Mouse (Mus musculus): Measurements from ENCODE around the gene Rph3al.

Gene Rph3al

DNA sequence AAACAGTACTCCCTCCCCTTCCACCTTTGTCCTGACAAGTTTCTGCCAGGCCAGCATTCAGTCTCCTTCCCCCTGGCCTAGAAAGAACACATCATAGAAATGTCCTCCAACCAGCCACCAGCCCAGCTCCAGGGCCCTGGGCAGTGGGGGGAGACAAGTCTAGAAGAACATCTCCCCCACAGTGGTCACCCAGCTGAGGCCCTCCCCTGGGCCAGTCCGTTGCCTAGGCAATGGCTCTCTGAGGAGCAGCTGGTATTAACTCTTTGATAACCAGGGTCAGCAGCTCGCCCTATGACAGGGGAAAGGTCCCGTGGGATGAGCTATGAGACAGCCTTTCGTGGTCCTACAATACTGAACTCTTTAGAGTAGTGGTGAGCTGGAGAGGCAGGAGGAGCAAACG is 33.7 kb downstream of the Rph3al start:
- no peak for DNase-seq

DNA sequence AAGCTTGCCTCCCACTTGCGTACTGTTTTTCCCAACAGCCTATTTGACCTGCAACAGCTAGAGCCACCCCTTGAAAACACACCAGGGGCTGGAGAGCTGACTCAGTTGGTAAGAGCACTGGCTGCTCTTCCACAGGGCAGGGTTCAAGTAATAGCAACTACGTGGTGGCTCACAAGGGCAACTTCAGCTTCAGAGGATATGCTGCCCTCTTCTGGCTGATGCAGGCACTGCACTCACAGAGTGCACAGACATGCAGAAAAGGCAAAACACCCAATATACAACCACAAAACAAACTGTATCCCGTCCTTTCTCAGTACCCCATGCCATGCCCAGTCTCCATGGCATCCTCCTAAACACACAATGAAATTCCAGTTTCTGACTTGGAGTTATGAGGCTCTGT is 34.7 kb downstream of the Rph3al start:
- peak; percentile 46 for DNase-seq

DNA sequence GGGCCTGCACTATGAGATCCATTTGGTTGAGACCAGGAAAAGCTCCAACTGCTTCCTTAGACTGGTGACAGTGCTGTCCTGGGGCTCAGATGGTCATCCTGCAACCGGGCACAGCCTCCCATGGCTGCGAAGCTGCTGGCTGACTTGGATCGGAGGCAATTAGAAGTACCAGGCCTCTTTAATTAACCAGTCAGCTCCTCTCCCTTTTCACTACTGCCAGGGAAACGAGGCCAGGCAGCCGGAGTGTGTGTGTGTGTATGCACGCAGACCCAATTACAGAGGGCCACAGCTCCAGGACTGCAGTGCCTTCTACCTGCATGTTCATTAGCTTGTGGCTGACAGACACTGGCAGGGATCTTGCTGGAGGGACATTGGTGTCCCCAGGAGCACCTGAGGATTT is 36.9 kb downstream of the Rph3al start:
- no peak for DNase-seq

DNA sequence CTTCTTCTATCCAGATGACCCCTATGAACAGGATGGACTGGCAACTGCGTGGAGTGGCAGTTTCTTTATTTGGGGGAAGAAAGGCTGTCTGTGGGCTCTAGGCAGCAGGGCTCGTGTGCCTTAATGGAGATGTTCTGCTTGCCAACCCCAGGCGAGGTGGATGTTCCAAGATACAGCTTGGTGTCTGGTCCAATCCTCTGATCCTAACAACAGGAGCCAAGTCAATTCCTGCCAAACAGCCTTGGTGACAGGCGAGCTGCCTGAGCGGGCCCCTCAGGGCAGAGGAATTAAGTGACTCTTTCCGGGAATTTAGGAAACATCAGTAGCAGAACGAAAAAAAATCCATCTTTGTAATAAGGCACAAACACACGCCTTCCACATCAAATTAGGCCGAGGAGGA is 38.6 kb downstream of the Rph3al start:
- DNase-seq = no peak

DNA sequence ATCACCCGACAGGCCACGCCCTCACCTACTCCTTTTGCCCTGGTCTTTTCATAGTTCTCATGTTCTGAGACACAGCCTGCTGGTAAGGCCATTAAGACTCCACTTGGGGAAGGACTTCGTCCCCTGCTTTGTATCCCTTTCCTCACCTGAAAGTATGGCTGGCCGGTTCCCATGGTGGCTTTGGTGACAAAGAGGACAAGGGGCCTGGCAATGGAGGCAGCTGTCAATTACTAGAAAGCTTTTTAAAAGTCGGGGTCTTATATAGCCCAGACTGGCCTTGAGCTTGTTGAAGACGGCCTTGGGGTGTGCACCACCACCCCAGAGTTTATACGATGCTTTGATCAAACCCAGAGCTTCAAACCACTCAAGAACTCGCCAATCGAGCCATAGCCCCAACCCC is 39.7 kb downstream of the Rph3al start:
- DNase-seq = no peak

DNA sequence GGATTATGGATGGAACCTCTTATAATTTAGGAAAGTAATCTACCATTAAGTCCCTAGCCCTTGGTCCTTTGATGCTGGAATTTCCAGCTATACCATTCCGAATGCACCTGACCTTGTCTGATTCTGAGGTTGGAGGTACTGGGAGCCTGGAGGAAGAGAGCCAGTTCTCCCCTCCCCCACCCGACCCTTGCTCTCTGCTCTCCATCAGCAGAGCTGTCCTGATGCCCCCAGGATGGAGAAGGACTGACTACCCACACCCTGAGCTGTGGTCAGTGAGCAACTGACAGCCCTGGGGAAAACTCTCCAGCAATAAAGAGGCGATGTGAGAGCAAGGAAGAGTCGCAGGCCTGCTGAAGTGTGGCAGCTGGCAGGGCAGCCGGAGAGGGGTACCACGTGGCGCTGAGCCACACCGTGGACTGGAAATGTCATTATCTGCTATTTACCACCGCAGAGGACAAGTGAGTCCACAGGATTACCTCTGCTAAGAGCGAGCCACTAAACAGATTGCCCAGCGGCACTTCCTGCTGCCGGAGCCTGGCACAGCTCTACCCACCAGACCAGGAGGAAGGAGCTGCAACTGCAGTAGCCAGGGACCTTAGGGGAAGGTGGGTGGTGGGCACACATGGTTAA is 43.3 kb downstream of the Rph3al start:
- no peak for DNase-seq

DNA sequence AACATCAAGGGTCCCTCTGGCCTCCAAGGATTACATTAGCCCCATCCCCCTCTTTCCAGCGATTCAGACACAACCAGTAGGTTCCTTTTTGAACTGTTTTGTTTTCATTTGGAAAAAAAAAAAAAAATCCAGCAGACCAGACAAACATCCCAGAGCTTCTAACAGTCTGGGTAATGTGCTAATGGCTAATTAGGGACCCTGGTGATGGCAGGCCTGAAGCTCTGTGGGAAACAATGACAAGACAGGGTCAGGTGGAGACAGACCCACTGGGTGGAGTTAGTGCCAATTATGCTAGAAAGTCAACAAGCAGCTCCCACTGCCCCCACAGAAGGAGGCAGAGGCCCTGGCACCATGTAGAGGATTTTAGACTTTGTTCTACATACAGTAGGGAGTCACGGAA is 44.3 kb downstream of the Rph3al start:
- no peak for DNase-seq

DNA sequence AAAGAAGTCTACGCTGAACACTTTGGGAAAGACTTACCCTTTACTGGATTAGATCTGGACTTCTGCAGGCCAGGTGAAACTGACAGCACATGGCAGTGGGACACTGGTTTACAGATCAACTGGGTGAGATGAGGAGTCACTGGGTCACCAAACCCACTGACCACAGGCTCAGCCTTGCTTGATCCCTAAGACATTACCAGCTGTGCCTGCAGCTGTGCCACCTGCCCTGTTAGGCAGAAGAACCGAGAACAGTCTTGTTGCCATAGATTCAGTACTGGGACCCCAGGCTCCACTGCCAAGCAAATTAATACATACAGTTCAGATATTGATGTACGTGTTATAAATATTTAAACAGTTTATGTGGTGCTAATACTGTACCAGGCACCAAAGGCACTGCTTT is 50.9 kb downstream of the Rph3al start:
- no peak for DNase-seq

DNA sequence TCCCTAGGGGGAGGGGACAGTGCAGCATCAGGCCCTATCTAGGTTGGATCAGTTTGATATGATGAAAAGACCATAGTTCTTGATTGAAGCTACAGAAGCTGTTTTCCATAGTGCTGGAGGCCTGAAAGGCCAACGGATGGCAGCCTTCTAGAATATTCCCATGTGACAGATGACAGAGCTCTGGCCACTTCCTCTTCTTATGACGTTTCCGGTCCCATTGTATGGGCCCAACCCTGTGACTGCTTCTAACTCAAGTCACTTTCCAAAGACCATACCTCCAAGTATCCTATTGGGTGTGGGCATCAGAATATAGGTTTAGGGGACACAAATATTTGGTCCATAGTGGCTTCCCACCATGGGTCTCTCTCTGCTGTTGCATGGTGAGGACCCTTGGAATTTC is 57.0 kb downstream of the Rph3al start:
- DNase-seq = no peak

DNA sequence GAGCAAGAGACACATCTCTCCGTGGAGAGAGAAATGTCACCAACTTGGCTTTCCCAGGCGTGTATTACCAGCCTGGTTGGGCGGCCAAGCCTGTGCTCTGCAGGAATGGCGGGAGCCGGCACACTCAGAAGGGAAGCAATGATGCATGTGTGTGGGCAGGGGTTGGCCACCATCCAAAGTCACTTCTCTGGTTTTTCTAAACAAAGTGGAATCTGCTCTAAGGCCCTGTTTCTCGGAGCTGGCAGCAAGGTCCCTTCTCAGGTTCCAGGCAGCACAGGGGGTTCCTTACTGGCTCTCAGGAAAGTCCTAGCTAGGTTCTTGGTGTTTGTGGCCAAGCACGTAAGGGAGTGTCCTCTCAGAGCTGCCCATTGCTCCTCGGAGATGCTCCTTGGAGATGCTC is 58.2 kb downstream of the Rph3al start:
- no peak for DNase-seq

DNA sequence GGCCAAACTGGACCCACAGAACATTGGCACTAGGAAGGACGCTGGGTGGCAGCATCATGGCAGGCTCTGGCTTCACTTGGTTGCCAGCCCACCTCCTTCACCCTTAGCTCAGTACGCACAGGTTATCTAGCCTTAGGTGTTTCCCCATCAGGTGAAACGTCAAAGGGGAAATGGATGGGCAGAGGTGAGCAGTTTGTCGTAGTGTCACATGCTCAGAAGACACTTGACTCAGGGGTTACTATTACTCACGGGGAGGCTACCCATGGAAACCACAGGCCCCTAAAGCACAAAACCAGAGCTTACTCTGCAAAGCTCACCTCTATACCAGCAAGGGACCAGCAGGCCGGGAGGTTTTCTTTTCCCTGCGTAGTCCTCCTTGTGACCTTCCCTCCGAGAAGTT is 59.8 kb downstream of the Rph3al start:
- DNase-seq = no peak

DNA sequence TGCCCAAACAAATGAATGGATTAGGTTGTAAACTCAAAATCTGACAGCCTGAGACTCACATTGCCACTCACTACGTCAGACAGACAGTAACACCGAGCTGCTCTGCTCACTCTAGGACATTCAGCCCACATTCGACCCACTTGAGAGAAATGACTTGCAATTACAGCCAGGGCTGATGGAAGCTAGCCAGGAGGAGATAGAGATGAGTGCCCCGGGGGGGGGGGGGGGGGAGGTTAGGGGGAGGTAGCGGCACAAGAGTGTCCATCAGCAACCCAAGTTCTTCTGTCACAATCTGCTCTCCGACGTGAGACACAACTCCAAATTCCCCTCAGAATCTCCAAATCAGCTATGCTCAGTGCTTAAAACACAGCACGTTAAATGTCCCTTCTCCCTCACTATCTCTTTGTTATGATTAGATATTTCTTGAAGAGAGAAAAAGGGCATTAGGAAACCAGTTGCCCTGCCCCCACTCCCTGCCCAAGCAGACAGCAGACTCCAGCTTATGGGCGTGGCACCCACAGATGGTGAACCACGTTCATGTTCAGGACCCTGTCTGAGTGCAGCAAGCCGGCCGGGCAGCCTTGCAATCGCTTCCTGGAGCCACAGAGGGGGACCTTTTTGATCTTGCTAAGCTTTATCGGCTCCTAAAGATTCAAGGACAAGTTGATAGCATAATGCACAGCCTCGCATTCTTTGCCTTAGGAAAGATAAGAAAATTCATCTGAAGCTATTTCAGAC is 62.0 kb downstream of the Rph3al start:
- DNase-seq = peak; percentile 4

DNA sequence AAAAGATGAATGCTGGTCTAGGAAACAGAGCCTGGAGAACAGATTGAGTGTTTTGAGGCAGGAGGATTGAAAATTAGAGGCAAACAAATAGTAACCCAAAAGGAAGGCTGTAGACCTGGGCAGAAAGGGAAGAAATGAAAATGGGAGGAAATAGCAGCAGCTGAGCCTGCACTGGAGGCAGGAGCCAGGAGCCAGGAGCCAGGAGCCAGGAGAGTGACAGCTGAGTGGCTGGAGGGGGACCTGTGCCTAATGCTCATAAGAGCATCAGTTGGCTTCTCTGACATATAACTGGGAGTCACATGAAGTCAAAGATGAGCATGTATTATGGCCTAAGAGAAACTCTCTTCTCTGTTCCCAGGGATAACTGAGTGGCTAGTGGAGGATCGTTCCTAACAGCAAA is 66.5 kb downstream of the Rph3al start:
- no peak for DNase-seq

DNA sequence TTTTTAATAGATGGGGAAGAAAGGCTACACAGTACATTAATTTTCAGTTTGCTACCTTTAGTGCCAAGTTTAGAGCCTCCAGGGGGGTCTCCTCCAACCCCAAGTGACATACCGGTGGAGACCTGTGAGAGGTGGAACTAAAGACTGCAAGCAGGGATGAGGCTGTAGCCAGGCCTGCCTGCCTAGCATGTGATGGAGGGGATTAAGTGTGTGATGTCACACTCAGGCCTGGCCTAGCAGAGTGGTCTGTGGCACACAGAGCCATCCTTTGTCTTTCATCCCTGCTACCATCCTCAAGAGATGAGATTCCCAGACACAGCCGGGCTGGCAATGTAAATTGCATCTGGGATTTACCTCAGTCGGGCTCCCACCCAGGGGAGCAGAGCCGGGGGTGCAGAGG is 67.3 kb downstream of the Rph3al start:
- DNase-seq = no peak

DNA sequence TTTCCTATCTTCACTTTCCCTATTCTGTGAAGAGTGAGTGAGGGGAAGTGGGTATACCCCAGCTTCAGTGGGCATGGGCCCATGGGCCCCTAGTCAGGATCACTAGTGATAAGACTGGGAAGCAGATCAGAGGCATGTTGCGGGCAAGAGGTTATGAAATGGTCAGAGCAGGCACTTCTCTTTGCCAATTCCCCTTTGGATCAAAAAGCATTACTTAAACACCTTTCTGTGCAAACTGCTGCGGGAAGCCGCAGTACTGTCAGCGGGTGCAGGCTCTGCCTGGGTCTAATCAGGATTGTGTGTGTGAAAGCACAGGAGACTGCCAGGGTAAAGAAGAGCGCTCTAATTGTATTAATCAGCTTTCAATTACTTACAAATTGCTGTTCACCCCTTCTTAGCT is 67.8 kb downstream of the Rph3al start:
- DNase-seq = no peak

DNA sequence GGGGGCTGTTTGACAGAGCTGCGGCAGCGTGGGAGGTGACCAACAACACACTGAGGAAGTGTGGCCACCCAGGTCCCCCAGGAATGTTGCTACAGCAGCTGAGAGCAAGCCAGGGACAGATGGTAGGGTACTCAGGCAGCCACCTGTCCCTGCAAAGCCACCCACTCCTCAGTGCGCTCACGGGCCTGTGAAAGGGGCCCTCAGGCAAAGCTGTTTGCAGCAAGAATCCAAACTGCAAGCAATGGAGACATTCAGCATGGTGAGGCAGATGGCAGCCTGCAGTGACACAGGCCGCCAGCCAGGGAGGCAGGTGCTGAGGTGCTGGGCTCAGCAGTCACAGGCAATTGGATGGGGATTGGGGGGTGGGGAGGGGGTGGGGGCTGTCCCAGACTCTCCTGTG is 68.3 kb downstream of the Rph3al start:
- DNase-seq = no peak

DNA sequence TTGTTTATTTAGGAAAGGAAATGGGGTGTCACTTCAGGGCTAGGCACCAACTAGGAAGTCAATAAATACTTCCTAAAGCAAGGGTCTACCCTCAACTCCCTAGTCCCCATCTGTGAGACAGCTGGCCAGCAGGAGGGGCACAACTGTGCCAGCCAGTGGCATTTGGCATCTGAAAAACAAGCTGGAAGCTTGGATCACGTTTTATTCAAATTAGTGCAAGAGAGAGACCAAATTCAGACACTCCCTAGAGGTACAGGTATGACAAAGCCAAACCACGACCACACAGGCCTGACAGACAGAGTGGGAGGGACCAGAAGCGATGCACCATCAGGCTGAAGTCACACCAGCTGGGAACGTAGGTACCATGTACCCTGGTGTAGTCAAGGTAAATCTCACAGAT is 71.4 kb downstream of the Rph3al start:
- DNase-seq = no peak

DNA sequence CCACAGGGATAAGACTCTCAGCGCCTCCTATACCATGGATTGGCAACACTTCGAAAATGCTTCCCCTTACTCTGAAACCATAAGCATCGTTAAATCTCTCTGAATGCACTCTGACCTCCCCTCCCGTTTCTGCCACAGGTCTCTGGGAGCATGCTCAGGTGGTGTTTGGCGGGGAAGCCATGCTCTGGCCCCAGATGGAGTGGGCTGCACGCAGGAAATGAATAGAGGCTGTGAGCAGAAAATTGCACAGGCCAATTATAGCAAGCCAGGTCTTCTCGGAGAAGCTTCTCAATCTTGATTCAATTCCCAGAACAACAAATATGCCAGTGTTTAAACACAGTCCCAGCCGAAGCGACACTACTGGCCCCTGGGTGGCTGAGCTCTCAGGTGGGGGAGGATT is 72.4 kb downstream of the Rph3al start:
- DNase-seq = no peak

DNA sequence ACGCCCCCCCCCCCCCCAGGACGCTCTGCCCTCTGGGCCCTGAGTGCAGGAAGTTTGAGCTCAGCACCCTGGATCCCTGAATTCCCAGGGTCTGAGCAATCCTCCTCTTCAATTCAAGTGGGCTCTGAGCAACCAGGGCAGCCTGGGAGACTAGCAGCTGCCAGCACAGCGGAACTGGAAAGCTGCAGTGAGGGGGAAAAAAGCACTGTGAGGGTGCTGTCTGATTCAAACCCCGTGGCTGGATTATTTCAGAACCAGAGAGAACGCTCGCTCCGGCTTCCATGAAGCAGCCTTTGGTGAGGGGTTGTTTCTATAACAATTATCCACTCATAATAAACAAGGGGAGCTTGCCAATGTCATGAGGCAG is 73.0 kb downstream of the Rph3al start:
- no peak for DNase-seq

DNA sequence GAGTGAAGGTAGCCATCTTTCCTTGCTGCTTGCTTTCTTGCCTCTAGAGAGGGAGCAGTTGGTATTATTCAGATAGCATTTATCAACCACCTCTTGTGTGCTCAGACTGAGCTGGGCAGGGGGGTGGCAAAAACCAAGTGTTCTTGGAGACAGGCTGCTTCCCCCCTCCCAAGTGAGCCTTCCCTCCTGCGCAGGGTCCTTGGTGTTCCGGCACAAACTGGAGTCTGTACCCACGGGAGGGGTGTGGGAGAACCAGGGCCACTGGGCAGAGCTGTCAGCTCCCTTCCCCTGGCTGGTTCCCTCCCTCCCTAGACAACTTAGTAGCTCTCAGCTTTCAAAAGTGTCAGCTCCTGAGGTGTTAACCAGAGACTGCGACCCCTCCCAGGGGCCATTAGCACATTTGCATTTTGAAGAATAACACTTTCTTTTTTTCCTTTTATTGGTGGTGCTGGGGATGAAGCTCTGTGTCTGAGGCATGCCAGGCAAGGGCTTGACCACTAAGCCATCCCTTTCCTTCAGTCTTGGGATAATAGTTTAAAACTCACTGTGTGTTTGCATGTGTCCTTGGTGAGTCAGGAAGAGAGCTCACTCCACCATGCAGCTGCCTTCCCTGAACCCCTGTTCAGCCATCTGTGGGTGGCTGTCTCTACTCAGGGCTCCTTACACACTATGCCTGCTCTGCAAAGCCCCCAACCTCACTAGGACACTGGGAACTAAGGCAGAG is 73.5 kb downstream of the Rph3al start:
- DNase-seq = no peak

DNA sequence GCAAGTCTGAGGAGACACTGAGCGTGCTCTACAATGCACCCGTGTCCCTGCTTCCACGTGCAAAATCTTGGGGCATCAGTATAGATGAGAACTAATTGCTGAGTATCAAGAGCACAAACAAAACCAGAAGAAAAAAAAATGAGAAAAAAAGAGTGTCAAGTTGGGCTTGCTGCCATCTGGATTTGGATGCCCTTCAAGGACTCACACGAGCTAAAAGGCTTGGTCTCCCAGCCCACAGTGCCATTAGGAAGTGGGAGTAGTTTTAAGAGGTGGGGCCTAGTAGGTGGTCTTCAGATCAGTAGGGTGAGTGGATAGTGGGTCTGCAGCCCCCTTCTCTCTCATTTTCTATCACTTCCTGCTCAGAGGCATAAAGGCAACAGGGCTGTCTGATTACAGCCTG is 75.8 kb downstream of the Rph3al start:
- no peak for DNase-seq

DNA sequence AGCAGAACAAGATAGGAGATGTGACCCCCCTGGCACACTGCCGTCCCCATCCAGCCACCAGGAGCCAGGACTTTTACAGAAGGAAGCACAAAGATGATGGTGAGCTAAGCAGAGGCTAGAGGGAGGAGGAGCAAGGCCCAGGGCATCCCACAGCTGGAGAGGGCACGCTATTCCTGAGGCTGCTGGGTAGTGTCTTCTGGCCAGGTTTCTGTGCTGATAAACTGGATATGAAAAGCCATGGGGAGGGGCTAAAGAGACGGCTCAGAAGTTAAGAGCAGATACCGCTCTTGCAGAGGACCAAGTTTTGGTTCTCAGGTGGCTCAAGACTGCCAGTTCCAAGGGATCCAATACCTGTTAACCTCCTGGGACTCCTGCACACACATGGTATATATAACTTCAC is 76.6 kb downstream of the Rph3al start:
- DNase-seq = no peak

DNA sequence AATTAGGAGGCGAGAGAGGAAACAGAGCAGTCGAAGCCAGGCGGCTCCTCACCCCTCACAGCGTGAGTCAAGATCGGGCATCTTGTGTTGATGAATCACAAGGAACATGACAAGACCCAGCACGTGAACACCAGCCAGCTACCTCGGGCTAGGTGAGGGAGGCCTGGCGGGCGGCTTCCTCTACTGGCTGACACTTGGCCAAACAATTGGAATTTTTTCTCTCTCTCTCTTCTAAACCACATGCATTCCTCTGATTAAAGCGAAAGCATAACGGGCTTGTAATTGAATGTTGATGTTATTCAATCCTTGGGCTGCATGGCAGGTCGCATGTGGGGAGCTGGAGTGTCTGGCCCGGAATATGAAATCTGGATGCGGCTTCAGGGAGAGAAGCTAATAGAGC is 77.0 kb downstream of the Rph3al start:
- no peak for DNase-seq

DNA sequence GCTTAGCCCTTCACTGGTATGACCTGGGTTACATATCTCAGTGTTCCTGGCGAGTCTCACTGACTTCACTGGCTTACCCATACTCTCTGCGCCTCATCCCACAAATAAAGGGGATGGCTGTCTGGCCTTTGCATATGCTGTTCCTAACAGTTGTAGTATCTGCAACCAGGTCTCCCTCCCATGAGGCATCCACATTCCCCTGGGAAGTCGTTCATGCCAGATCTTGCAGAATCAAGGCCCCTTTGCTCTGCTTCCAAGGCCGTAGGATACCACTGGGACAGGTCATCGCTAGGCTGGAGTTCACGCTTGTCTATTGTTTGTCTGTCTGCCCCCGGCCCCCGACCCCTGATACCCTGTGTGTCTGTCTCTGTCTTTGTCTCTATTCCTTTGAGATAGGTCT is 78.8 kb downstream of the Rph3al start:
- DNase-seq = no peak

DNA sequence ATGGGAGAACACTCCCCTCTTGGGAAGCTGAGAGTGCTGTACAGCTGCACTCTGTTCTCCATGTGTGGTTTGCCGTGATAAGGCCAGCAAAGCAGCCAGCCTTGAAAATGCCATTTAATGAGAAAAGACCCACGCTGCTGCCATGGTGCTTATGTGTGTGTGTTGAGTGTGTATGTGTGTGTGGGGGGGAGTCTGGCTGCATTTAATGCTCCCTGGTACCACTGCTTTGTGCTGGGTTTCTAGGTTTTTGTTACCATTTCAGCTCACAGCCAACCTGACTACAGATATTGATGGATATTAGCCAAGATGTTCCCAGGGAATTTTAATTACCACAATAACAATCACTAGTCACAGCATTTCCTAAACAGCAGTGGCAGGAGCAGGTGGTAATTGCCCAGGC is 79.3 kb downstream of the Rph3al start:
- DNase-seq = no peak

Data from thymus, postnatal 25 days (tissue).